Mouse (Mus musculus) megakaryocyte-erythroid progenitor cell, adult 5-6 weeks (primary cell): ENCODE data around the gene Tubb2b. TPM values are rescaled to one million over a fixed set of nuclear protein-coding genes. Genes with fewer than 3 reads are reported as not detected.

ENCODE experiments used
- ATAC-seq: replicated peaks from 2 replicates; pipeline ENCODE4 v1.8.0; 2016; ENCODE audit warnings: mild to moderate bottlenecking, inconsistent platforms; ENCODE audit not compliant: severe bottlenecking, poor library complexity, low FRiP score, low TSS enrichment
- total RNA-seq, 2 experiments: library from RNA; stranded (forward) in 1 of 2; stranded (reverse) in 1 of 2; fragments of 200-1000, 215-1000 nt in 1 of 2; fragments of >200 nt in 1 of 2; fragmentation: Nextera tagmentation in 1 of 2; gene quantifications; 2 replicates each; pipeline ENCODE4 v1.2.3; 2014 to 2017

Tubb2b gene
- total RNA-seq, 2 experiments from 2014 or later: not detected

DNA sequence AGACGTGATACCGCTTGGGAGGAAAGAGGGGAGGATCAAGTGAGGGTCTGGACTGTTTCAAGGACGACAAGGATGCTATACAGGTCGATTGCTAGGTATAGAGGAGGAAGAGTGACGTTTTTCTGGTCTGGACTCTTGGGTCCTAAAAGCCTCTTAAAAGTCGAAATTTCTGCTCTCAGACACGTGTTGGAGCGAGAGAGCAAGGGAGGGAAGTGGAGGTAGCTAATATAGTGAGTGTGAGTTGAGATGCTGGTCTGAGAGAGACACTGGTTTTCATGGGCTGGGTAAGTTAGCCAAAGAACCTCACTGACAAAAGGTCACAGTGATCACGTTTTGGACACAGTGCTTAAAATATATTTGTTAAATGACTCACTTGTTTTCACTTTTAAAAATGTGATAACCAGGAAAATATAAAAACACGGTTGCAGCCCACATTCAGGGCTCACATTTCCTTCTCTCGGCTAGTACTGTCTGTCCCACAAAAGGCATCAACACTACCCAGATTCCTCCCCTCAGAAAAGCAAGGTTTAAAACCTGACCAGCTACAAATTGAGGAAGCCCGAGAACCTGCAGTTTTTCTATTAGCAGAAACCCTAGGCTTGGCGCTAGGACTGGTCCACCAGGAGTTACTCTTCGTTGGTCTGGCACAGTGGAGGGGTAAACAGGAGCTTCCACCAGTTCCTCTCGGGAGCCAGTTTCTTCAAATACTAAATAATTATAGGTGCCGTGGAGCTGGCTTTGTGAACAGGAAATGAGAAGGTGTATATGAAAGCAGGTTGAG lies 51.6 kb downstream of the Tubb2b start:
- no peak; the same call in 1 of the 2 replicates for ATAC-seq

DNA sequence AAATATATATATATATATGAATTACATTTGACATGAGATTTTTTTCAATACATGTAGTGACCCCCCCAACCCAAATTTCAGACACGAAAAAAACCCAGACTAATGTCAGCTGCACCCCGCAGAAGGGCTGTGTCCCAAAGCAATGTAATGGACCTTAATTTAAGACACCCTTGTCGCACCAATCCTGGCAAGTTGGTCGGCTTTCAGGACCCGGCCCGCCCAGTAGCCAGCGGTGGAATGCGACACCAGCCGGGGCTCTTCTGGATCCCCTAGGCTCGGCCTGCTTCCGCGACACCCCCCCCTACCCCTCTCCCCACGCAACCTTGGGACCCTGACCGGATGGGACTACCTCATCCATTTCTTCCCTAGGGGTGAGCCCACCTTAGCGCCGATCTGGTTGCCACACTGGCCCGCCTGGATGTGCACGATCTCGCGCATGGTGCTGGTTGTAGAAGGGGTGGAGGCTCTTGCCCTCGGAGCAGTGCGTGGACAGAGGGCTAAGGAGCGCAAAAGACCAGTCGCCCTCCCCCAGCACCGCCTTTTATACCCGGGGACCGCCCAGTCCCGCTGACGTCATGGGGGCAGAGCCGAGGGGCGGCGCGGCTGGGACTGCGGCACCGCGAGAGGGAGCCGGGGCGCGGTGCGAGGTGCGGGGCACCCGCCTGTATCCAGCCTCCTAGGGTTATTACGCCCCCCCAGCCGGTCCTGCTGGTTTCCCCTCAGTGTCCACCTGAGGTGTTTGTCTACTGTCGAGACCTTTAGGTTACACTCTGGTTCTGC lies 52.6 kb downstream of the Tubb2b start, which contains the start of gene Tubb2a:
Tubb2a (minus strand) TSS at position 516 of the 780 bp plus-strand sequence.
- ATAC-seq: peak; percentile 88

Other genes with a start within 250 kb of the Tubb2b start
- not detected in 2 replicates for gene Serpinb6c, start 224.8 kb downstream of the Tubb2b start, total RNA-seq (2014; fragmentation: Nextera tagmentation)
- gene Serpinb6c, start 224.8 kb downstream of the Tubb2b start, total RNA-seq (2017): not detected in 2 replicates
- gene Nqo2, start 165.8 kb downstream of the Tubb2b start, total RNA-seq (2014; fragmentation: Nextera tagmentation): 15.8 and 26.2 TPM in 2 replicates
- 30.6 and 31.5 TPM in 2 replicates for gene Nqo2, start 165.8 kb downstream of the Tubb2b start, total RNA-seq (2017)
- 18.8 and 24.6 TPM in 2 replicates for gene Ripk1, start 128.1 kb downstream of the Tubb2b start, total RNA-seq (2014; fragmentation: Nextera tagmentation)
- gene Ripk1, start 128.1 kb downstream of the Tubb2b start, total RNA-seq (2017): 36.3 and 36.9 TPM in 2 replicates
- 9.4 and 14.2 TPM in 2 replicates for gene Serpinb6a, start 127.7 kb downstream of the Tubb2b start, total RNA-seq (2014; fragmentation: Nextera tagmentation)
- 8.6 and 12.5 TPM in 2 replicates for gene Serpinb6a, start 127.7 kb downstream of the Tubb2b start, total RNA-seq (2017)
- gene Bphl, start 92.9 kb downstream of the Tubb2b start, total RNA-seq (2014; fragmentation: Nextera tagmentation): 15.3 and 33.4 TPM in 2 replicates
- 16.5 and 27.3 TPM in 2 replicates for gene Bphl, start 92.9 kb downstream of the Tubb2b start, total RNA-seq (2017)
- gene Tubb2a, start 52.5 kb downstream of the Tubb2b start, total RNA-seq (2014; fragmentation: Nextera tagmentation): 18.2 and 19.1 TPM in 2 replicates
- gene Tubb2a, start 52.5 kb downstream of the Tubb2b start, total RNA-seq (2017): 19.0 and 21.9 TPM in 2 replicates
- 53.4 and 73.9 TPM in 2 replicates for gene Psmg4, start 32.5 kb upstream of the Tubb2b start, total RNA-seq (2014; fragmentation: Nextera tagmentation)
- gene Psmg4, start 32.5 kb upstream of the Tubb2b start, total RNA-seq (2017): 145 and 217 TPM in 2 replicates
- gene Slc22a23, start 214.7 kb upstream of the Tubb2b start, total RNA-seq (2014; fragmentation: Nextera tagmentation): 27.6 and 29.1 TPM in 2 replicates
- 20.3 and 35.5 TPM in 2 replicates for gene Slc22a23, start 214.7 kb upstream of the Tubb2b start, total RNA-seq (2017)